Mouse (Mus musculus): ENCODE measurements around the gene Cacnb3. TPM values are rescaled to one million over a fixed set of nuclear protein-coding genes. Genes with fewer than 3 reads are reported as not detected.

The Cacnb3 gene
- polyA plus RNA-seq, 1 experiment from 2014 or later, result 3.8 TPM

GRCm38 (mm10) chr15:98664042-98664907 lies 33.6 kb downstream of the Cacnb3 start:
- Histone ChIP-seq H3K9ac (no peak overlapping the region), H3K4me3 (no peak overlapping the region), H3K4me2 (no peak overlapping the region), H3K4me1 (peaks cover 25% of the 10 kb centered on the region), H3K9me3 (replicated peaks) (no peaks in the 10 kb centered on the region), H3K36me3 (peaks cover 18% of the 10 kb centered on the region), H3K27me3 (replicated peaks) (0 out of 2 replicates have a peak, but pooled peaks cover 5% of the 10 kb centered on the region), H3K27ac (no peak overlapping the region)
- 67% methylated on average over 11 of the region's 11 CpGs for WGBS (ENCODE audit: insufficient replicate concordance)
- no peak for ATAC-seq

GRCm38 (mm10) chr15:98672592-98672991 lies 42.0 kb downstream of the Cacnb3 start:
- Histone ChIP-seq H3K27ac (no peak overlapping the region), H3K36me3 (no peaks in the 10 kb centered on the region), H3K9ac (no peak overlapping the region), H3K4me3 (no peak overlapping the region), H3K4me2 (no peak overlapping the region), H3K27me3 (replicated peaks) (peaks cover 72% of the 10 kb centered on the region), H3K4me1 (peaks cover 20% of the 10 kb centered on the region), H3K9me3 (replicated peaks) (no peaks in the 10 kb centered on the region)
- ATAC-seq, result no peak
- 57% methylated on average over 4 of the region's 4 CpGs for WGBS (ENCODE audit: insufficient replicate concordance)

- no peak overlapping the region for H3K27ac ChIP-seq
- ATAC-seq, result no peak
- H3K4me3 ChIP-seq, result no peak overlapping the region
- H3K9ac ChIP-seq, result no peak overlapping the region
- 61% methylated on average over 7 of the region's 7 CpGs for WGBS (ENCODE audit: insufficient replicate concordance)
- peaks cover 21% of the 10 kb centered on the region for H3K4me1 ChIP-seq
- no peaks in the 10 kb centered on the region for H3K36me3 ChIP-seq
- no peaks in the 10 kb centered on the region for H3K9me3 ChIP-seq (replicated peaks)
- peaks cover 83% of the 10 kb centered on the region for H3K27me3 ChIP-seq (replicated peaks)
- H3K4me2 ChIP-seq, result no peak overlapping the region
These were observed 43.1 kb downstream of the Cacnb3 start for GRCm38 (mm10) chr15:98673732-98674131.

DNA sequence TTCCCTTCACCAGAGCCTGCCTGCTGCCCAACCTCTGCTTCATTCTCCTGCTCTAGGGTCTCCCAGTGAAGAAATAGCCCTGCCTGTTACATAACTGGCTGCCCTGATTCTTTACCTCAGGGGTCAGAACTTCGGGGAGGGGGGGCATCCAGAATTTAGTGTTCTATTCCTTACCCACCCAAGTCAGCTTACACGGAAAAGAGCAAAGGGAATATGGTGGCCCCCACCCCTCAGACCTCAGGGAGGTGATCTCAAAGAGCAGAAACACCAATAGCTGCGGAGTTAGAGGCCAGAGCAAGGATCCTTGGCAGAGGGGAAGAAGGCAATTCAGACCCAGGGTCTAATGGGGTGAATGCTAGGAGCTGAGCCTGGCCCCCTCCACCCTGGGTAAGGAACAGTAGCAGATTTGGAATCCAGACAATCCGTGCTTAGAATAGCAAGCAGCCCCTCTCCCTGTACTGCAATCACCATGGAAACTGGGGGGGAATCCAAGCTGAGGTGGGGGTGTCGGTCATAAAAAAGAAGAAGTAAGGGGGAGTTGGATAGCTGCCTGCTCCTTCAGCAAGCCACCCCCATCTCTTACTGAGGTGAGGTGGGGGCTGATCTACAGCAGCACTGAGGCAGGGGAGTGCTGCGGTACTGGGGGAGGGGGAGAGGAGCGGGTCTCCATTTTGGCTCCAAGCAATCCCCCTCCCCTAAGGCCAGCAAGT lies 43.8 kb downstream of the Cacnb3 start:
- no peaks in the 10 kb centered on the region for H3K36me3 ChIP-seq
- no peaks in the 10 kb centered on the region for H3K9me3 ChIP-seq (replicated peaks)
- H3K4me2 ChIP-seq, result no peak overlapping the region
- no peak for ATAC-seq
- H3K27me3 ChIP-seq (replicated peaks), result peaks cover 85% of the 10 kb centered on the region
- H3K4me3 ChIP-seq, result no peak overlapping the region
- 29% methylated on average over 7 of the region's 7 CpGs for WGBS (ENCODE audit: insufficient replicate concordance)
- no peak overlapping the region for H3K27ac ChIP-seq
- H3K9ac ChIP-seq, result no peak overlapping the region
- H3K4me1 ChIP-seq, result peaks cover 21% of the 10 kb centered on the region

DNA sequence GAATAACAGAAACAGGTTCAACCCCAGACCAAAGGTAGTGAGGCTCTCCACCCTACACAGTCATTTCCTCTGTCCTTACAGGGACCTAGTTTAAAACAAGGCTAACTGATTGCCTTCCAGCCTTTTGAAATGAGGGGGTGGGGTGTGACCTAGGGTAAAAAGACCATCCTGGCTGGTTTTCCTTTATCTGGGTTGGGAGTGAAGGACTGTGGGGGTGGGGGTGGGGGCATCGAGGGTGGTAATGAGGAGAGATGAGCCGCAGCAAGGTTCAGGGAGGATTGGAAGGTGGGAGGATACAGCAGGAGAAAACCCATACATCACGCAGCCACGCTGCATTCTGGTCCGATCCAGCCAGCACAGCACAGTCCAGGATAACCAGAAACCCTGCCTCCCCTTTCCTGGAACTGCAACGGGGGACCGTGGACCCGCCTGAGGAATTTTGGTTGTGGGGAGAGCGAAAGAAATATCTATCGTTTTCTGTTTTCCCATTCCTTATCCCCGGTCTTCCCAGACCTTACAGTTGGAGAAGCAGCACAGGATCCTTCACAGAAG lies 44.4 kb downstream of the Cacnb3 start:
- no peak for ATAC-seq
- Histone ChIP-seq H3K27ac (no peak overlapping the region), H3K4me3 (no peak overlapping the region), H3K27me3 (replicated peaks) (peaks cover 87% of the 10 kb centered on the region), H3K4me1 (peaks cover 21% of the 10 kb centered on the region), H3K9ac (no peak overlapping the region), H3K36me3 (no peaks in the 10 kb centered on the region), H3K4me2 (no peak overlapping the region), H3K9me3 (replicated peaks) (no peaks in the 10 kb centered on the region)
- WGBS (ENCODE audit: insufficient replicate concordance), result 27% methylated on average over 11 of the region's 11 CpGs

DNA sequence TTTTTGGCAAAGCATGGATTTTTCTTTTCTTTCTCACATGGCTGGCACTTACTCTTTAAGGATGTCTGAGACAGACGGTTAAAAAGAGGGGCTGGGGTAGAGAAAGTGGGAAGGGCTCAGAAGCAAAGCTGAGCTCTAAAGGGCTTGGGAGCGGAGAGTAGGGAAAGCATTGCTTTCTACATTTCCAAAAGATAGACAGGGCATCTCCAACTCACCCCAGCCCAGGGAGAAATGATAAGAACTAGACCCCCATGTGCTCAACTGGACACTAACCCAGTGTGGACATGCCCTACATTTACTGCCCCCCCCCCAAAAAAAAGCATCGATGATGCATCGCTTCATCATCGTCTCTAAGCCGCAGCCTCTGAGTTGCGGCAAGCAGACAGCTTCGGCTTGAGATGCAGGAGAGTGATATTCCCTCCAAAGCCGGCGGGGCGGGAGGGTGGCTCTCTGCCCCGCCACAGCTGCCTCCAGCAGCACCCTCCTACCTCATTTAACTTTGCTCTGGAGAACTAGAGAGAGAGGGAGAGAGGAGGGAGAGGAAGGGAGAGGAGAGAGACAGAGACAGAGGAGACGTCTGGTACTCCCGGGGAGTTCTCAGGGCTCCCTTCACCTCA lies 45.1 kb downstream of the Cacnb3 start:
- Histone ChIP-seq H3K4me1 (peaks cover 21% of the 10 kb centered on the region), H3K4me2 (no peak overlapping the region), H3K36me3 (no peaks in the 10 kb centered on the region), H3K27ac (no peak overlapping the region), H3K4me3 (no peak overlapping the region), H3K9ac (no peak overlapping the region), H3K9me3 (replicated peaks) (no peaks in the 10 kb centered on the region), H3K27me3 (replicated peaks) (peaks cover 80% of the 10 kb centered on the region)
- no peak for ATAC-seq
- 6% methylated on average over 14 of the region's 14 CpGs for WGBS (ENCODE audit: insufficient replicate concordance)

GRCm38 (mm10) chr15:98676471-98676870 lies 45.8 kb downstream of the Cacnb3 start:
- H3K9me3 ChIP-seq (replicated peaks), result no peaks in the 10 kb centered on the region
- 8% methylated on average over 9 of the region's 9 CpGs for WGBS (ENCODE audit: insufficient replicate concordance)
- peaks cover 85% of the 10 kb centered on the region for H3K27me3 ChIP-seq (replicated peaks)
- no peak overlapping the region for H3K9ac ChIP-seq
- H3K27ac ChIP-seq, result no peak overlapping the region
- peak overlapping the region; percentile 46 for H3K4me3 ChIP-seq
- no peak for ATAC-seq
- H3K36me3 ChIP-seq, result no peaks in the 10 kb centered on the region
- peaks cover 23% of the 10 kb centered on the region for H3K4me1 ChIP-seq
- peak overlapping the region; percentile 75 for H3K4me2 ChIP-seq

- peak within 1 kb of the TSS; percentile 46 for H3K4me3 ChIP-seq
- 2% methylated on average over 37 of the region's 37 CpGs for WGBS (ENCODE audit: insufficient replicate concordance)
- no peak within 1 kb of the TSS for H3K27ac ChIP-seq
- ATAC-seq, result peak; percentile 91
- peak within 1 kb of the TSS; percentile 12; the same call in 1 of the 2 replicates for H3K9ac ChIP-seq
- no peaks in the 10 kb centered on the region for H3K36me3 ChIP-seq
- peak within 1 kb of the TSS; percentile 75 for H3K4me2 ChIP-seq
- peaks cover 90% of the 10 kb centered on the region for H3K27me3 ChIP-seq (replicated peaks)
- peaks cover 26% of the 10 kb centered on the region for H3K4me1 ChIP-seq
- H3K9me3 ChIP-seq (replicated peaks), result no peaks in the 10 kb centered on the region
These were observed 46.5 kb downstream of the Cacnb3 start, which contains the start of gene Rnd1 for GRCm38 (mm10) chr15:98676940-98677728. TSS of gene Rnd1 (minus strand) at chr15:98677461.

GRCm38 (mm10) chr15:98677977-98678376 lies 47.3 kb downstream of the Cacnb3 start:
- 58% methylated on average over 7 of the region's 7 CpGs for WGBS (ENCODE audit: insufficient replicate concordance)
- H3K4me3 ChIP-seq, result no peak overlapping the region
- H3K36me3 ChIP-seq, result no peaks in the 10 kb centered on the region
- no peak overlapping the region for H3K27ac ChIP-seq
- H3K9ac ChIP-seq, result no peak overlapping the region
- ATAC-seq, result no peak
- H3K27me3 ChIP-seq (replicated peaks), result peaks cover 82% of the 10 kb centered on the region
- no peak overlapping the region for H3K4me2 ChIP-seq
- no peaks in the 10 kb centered on the region for H3K9me3 ChIP-seq (replicated peaks)
- H3K4me1 ChIP-seq, result peaks cover 28% of the 10 kb centered on the region

- Histone ChIP-seq H3K4me2 (no peak overlapping the region), H3K4me3 (no peak overlapping the region), H3K9me3 (replicated peaks) (no peaks in the 10 kb centered on the region), H3K4me1 (peaks cover 29% of the 10 kb centered on the region), H3K27me3 (replicated peaks) (peaks cover 67% of the 10 kb centered on the region), H3K36me3 (no peaks in the 10 kb centered on the region), H3K27ac (no peak overlapping the region), H3K9ac (no peak overlapping the region)
- 73% methylated on average over 8 of the region's 8 CpGs for WGBS (ENCODE audit: insufficient replicate concordance)
- no peak for ATAC-seq
These were observed 50.0 kb downstream of the Cacnb3 start for GRCm38 (mm10) chr15:98680660-98681059.

GRCm38 (mm10) chr15:98681633-98682032 lies 51.0 kb downstream of the Cacnb3 start:
- Histone ChIP-seq H3K9ac (no peak overlapping the region), H3K27ac (no peak overlapping the region), H3K36me3 (no peaks in the 10 kb centered on the region), H3K4me1 (peaks cover 23% of the 10 kb centered on the region), H3K4me3 (no peak overlapping the region), H3K27me3 (replicated peaks) (peaks cover 58% of the 10 kb centered on the region), H3K9me3 (replicated peaks) (no peaks in the 10 kb centered on the region; the same call in 1 of the 2 replicates), H3K4me2 (no peak overlapping the region)
- no peak for ATAC-seq
- WGBS (ENCODE audit: insufficient replicate concordance), result 52% methylated on average over 7 of the region's 7 CpGs
